Mouse (Mus musculus): ENCODE measurements around the gene Selenoo.

Selenoo gene

GRCm38 (mm10) chr15:89075478-89076147 lies 13.3 kb upstream of the Selenoo start:
- peak; percentile 86 for DNase-seq (ENCODE audit: low spot score)

DNA sequence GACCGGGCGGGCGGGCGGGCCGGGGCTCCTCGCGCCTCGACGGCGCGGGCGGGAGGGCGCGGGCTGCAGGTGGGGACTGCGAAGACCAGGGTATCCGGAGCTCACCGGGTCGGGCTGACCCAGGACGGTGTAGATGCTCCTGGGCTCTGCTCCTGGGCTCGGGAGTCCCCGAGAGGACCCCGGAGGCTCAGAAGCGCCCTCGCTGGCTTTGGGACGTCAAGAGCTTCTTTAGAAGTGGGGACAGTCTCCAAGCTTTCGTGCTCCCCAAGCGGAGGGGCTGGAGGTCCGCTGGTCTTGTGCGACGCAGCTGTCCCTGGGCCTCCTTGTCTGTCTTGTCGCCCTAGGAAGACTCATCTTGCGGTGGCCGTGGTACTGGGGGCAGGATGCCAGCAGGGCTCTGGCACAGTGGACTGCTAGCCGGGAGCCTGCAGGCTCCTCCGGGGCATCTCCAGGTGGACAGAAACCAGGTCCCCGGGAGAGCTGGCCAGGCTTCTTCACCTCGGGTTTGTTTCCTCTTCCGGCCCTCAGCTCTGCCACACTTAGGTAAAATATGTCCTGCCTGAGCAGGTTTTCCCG lies 12.6 kb upstream of the Selenoo start:
- no peak for DNase-seq (ENCODE audit: low spot score)

GRCm38 (mm10) chr15:89078208-89078836 lies 10.6 kb upstream of the Selenoo start:
- DNase-seq (ENCODE audit: low spot score) = no peak

DNA sequence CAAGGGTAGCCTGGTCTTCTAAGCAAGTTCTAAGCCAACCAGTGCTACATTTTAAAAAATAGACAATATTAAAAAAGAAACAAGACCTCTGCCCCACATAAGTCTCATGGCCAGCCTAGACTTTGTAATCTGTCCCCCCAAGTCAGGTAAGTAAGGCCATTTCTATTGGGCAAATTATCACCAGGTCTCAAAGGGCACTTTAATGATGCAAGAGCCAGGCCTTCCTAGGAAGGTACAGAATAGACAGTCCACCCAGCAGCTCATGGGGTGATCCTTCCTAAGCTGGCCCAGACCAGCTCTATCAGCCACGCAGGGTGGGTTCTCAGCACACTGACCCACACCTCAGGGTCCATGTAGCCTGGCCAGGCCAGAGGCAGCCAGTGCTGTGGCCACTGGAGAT lies 5.0 kb upstream of the Selenoo start:
- DNase-seq (ENCODE audit: low spot score) = no peak

DNA sequence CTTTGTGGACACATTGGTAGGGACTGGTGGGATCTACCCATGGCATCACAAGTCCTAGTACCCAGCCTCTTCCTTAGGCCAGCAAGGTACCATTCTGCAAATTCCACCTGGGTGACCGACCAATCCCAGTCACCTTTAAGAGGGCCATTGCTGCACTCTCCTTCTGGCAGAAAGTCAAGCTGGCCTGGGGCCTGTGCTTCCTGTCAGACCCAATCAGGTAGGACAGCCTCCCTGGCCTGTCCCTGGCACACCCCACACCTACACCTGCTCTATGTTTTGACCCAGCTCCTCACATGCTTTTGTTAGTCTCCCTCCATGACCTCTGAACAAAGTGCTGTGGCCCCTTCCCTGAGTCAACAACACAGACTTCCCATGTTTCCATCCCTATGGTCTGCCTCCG lies 4.1 kb upstream of the Selenoo start:
- DNase-seq (ENCODE audit: low spot score) = no peak

DNA sequence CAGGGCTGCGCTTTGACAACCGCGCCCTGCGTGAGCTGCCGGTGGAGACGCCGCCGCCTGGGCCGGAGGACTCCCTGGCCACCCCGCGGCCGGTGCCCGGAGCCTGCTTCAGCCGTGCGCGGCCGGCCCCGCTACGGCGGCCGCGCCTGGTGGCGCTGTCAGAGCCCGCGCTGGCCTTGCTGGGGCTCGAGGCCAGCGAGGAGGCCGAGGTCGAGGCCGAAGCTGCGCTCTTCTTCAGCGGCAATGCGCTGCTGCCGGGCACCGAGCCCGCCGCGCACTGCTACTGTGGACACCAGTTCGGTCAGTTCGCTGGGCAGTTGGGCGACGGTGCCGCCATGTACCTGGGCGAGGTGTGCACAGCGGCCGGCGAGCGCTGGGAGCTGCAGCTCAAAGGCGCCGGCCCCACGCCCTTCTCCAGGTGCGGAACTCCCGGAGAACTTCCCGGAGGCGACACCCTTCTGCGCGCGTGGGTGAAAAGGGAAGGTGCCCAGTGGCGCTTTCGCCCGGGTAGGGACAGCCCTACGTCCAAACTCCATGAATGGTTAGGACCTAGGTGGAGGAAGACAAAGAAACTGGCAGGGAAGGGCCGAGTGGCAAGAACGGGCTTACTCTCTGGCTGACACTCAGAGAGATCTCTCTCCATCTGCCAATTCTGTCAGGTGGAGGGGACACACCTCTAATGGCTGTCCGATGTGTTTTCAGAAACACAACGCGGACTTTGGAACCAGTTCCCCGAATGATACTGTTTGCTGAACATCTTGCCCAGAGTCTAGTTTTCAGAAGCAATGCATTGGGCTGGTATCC lies 566 bp downstream of the Selenoo start:
- peak; percentile 51 for DNase-seq (ENCODE audit: low spot score)

- DNase-seq (ENCODE audit: low spot score) = no peak
These were observed 1.8 kb downstream of the Selenoo start for GRCm38 (mm10) chr15:89090662-89091061.

DNA sequence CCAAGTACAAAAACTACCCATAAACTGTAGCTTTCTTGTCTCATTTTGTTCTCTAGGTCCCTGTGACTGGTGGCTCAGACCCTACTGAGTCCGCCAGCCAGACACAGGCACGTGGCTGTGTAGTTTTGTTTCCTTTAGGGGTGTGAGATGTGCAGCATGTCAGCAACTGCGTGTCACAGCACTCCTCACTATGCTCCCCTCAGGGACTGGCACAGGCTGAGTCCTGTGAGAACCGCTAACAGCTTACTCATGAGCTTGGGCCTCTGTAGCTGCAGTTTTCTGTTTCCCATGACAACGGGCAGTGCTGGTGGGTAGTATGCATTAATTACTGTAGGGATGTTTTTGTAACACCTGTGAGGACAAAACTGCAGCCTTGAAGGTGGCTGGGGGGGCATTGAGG lies 3.3 kb downstream of the Selenoo start:
- no peak for DNase-seq (ENCODE audit: low spot score)

DNA sequence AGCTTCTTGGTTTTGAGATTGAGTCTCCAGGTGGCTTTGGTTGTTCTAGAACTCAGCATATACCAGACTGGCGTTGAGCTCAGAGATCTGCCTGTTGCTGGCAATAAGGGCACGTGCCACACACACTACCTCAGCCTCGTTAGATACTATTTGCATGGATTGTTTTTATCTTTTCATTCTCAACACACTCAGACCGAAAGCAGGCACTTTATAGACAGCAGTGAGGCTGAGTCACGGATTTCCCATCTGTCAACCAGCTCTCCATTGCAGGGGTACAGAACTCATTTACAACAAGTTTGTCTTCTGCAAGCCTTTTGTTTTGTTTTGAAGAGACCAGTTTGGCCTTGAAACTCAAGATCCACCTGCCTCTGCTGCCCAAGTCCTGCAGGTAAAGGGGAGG lies 8.6 kb downstream of the Selenoo start:
- DNase-seq (ENCODE audit: low spot score) = no peak

DNA sequence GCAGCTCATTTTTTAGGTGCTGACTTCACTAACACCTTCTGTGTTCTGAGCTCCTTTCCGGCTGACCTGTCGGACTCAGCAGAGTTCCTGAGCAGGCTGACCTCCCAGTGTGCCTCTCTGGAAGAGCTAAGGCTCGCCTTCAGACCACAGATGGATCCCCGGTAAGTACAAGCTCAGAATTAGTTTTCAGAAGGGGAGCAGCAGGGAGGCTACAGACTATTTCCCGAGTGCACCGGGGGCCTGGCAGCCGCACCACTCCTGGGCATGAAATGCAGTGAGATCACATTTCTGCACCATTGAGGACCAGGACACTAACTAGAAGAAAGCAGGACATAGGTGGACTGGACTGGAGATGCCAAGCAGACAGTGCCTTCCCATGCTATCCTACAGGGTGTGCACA lies 9.7 kb downstream of the Selenoo start:
- no peak for DNase-seq (ENCODE audit: low spot score)

DNA sequence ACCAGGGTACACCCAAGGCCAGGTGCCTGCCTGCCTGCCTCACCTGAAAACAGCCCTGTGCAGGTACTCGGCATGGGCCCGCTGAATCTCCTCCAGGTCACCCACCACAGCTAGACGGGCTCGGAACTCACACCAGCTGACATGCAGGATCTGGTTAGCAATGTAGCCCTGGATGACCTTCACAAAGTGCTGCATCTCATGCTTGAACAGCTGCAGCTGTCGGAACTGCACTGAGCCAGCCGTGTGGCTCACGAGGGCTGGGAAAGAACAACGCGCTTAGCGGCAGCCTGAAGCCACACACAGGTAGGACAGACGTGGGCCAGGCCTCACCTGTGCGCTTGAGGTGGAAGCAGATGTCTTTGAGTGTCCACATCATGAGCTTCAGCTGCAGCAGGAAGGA lies 11.9 kb downstream of the Selenoo start:
- no peak for DNase-seq (ENCODE audit: low spot score)

DNA sequence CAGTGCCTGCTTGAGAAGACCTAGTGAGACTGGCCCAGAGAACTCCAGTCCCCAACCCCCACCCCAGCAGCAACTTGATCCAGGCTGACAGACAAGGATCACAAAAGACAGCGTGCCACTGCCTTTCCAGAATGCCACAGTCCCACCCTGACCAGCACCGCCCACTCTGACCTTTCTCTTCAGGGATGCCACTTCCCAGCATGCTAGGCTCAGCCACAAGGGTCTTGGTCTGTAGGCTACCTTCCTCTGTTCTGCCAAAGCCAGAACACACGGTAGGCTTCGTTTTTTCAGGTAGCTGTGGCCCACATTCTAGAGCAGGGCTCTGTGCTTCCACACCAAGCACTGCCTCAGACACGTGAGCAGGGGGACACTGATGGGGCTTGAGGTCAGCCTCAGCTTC lies 13.8 kb downstream of the Selenoo start:
- DNase-seq (ENCODE audit: low spot score) = no peak

GRCm38 (mm10) chr15:89103921-89104320 lies 15.0 kb downstream of the Selenoo start:
- no peak for DNase-seq (ENCODE audit: low spot score)

DNA sequence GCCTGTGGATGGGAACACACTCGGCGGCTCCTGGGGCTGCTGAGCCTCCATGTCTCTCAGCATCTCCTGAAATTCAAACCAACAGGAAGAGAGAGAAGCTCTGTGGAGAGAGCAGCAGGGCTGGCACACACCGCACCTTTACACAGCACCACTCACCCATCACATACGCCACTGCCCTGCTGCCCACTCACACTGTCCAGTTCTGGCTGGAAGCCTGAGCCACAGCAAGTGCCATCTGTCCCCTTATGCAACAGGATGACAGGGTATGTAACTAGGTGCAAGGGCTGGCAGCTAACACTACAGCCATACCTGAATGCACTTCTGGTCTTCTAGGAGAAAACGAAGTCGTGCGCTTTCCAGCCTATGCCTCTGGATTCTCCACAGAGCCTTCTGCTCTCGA lies 15.5 kb downstream of the Selenoo start:
- no peak for DNase-seq (ENCODE audit: low spot score)

GRCm38 (mm10) chr15:89106073-89106472 lies 17.2 kb downstream of the Selenoo start:
- no peak for DNase-seq (ENCODE audit: low spot score)

GRCm38 (mm10) chr15:89106976-89107375 lies 18.1 kb downstream of the Selenoo start:
- DNase-seq (ENCODE audit: low spot score) = no peak

DNA sequence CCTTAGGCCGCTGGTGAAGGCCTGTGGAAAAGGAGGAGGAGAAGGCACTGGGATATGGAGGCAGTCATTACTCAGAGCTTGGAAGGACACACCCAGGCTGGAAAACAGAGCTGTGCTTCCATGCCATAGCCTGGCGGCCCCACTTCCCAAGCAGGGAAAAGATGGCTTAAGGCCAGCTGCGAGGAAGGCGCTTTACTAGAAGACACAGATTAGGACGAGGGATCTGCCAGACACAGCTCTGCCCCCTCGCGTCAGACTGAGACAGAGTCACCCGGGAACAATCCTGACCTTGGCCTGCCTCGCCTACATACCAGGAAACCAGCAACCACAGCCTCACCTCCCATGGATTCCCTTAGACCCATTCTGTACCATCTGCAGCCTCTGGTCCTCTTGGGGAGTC lies 21.3 kb downstream of the Selenoo start:
- DNase-seq (ENCODE audit: low spot score) = no peak

- no peak for DNase-seq (ENCODE audit: low spot score)
These were observed 29.1 kb downstream of the Selenoo start for GRCm38 (mm10) chr15:89118007-89118406.

- peak; percentile 92 for DNase-seq (ENCODE audit: low spot score)
These were observed 33.9 kb downstream of the Selenoo start, which contains the start of gene Tubgcp6 for GRCm38 (mm10) chr15:89122649-89123366. Tubgcp6 (minus strand) TSS chr15:89123112.

DNA sequence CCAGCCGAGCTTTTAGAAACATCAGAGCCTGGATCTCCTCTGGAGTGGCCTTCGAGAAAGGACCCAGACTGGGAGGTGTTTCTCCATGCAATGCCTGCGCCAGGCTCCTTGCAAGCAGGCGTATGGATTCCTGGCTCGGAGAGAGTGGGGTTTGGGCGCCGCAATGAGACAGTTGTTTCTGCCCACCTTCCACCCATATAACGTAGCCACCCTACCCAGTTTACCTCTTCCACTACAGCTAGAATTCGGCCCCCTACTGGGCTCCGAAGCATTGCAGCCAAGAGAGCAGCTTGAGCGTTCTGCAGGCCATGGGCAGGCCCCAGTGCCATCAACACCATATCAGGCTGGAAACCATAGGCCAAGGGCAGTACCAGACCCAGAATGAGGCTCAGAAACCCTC lies 34.7 kb downstream of the Selenoo start:
- DNase-seq (ENCODE audit: low spot score) = no peak

DNA sequence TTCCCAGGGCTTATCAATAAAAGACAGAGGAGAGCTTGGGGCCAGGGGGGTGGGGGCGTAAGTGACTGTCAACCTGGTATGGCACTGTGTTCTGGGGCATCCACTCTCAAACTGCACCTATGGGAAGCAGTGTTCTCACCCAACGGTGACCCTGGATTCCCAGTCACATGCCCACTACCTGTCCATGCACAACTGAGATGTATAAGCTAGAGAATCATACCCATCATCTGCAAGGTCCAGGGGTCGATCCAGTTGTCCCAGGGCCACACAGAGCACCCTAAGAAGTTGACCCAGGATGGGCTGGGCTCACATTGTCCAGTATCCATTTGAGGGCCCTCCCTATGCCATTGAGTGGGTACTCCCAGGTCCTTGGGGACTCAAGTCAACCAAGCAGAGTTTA lies 35.4 kb downstream of the Selenoo start:
- no peak for DNase-seq (ENCODE audit: low spot score)

DNA sequence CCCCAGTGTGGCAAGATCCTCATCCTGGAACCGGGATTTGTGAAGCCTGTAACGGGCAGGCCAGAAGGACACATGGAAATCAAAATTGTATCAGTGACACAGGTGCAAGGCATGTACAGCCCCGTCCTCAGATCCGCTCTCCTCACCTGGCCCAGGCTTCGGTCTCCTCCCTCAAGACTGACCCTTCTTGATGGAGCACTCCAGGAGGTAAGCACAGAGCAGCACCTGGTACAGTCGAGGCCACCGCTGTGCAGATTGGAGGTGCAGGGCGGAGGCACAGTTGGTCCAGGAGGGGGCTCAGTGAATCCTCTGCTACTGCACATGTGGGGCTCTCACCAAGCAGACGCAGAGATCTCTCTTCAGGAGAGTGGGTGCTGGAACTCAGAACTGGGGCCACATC lies 36.5 kb downstream of the Selenoo start:
- no peak for DNase-seq (ENCODE audit: low spot score)

Data from yolk sac, embryonic 10.5 days (tissue).